Comparison of ENCODE assay signal across 8 mouse cellular contexts in the genomic region with DNA sequence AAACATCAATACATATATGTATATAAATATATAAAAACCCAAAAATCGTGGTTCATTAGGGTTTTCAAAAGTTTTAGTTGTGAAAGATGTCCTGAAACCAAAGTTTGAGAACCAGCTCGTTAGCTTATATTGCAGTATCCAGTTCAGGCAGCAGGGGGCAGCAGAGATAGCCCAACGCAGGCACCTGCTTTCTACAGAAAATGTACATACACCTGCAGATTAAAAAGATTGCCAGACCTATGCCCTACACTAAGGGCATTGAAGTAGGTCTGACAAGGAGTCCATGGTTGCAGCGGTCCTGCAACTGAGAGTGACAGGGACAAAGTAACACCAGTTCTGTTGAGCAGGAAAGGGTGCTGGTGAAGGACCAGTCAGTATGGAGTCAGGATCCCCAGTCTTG. TPM values are rescaled to one million over a fixed set of nuclear protein-coding genes. Genes with fewer than 3 reads are reported as not detected.
A peak's percentile ranks its signal among the peaks of the same experiment; 100 is the strongest.
DNase-seq lines count a peak whose midpoint lies in the region.
"Had no signal": no experiment of that assay in that cellular context is flagged by ENCODE, and none has a peak within 500 bp of the region (broad histone marks: within the 10 kb centered on the region; RNA-seq: fewer than 3 reads in every experiment).

No protein-coding gene starts in this region.

- peak; percentile 67 for DNase-seq in ovary, postnatal 10 days (ENCODE audit: low spot score)
- DNase-seq in ovary, adult 18-20 months (ENCODE audit: low spot score) = no peak
- DNase-seq in adrenal gland, adult 2 months = peak; percentile 60
- peak; percentile 77 for DNase-seq in embryo, embryonic 10.5 days (ENCODE audit: low spot score)
- peak; percentile 37 for DNase-seq in large intestine, adult 2 months (ENCODE audit: low read depth, low spot score)
- DNase-seq in lung, postnatal 4 days = peak; percentile 52 to 84
- DNase-seq in splenic B cell, adult 2 months (ENCODE audit: low read depth, low spot score) = peak; percentile 86

- 4% methylated on average over 4 of the region's 4 CpGs for WGBS in large intestine, adult 2 months

- H3K36me3 ChIP-seq in splenic B cell, adult 2 months (ENCODE audit: control insufficient read depth, insufficient read depth, low read length, poor library complexity, severe bottlenecking) = no peaks in the 10 kb centered on the region
- H3K36me3 ChIP-seq: neural tube, embryonic 12.5 days had no signal

- H3K27me3 ChIP-seq in splenic B cell, adult 2 months (ENCODE audit: control insufficient read depth, insufficient read depth, low read length, poor library complexity, severe bottlenecking) = no peaks in the 10 kb centered on the region
- H3K27me3 ChIP-seq: neural tube, embryonic 12.5 days had no signal

RNA-seq across cellular contexts. Expression of gene Gdpd5, which starts 5.8 kb away (rescaled TPM):
- total RNA-seq in adrenal gland, adult 2 months (2021) = 10 to 100 TPM in 1 of 2 experiments, 1 to 10 TPM in 1; 7.2 to 12.9 TPM
- polyA plus RNA-seq in adrenal gland, adult 2 months (2012; rRNA removed) = 26.6 TPM in 2 replicates
- polyA plus RNA-seq in large intestine, adult 2 months (2012; rRNA removed) = 14.3 and 18.3 TPM in 2 replicates

RNA-seq across cellular contexts. Expression of gene Serpinh1, which starts 22.4 kb away (rescaled TPM):
- 100 to 1,000 TPM; 276 to 356 TPM for total RNA-seq in adrenal gland, adult 2 months (2021)
- polyA plus RNA-seq in adrenal gland, adult 2 months (2012; rRNA removed) = 358 and 377 TPM in 2 replicates
- 94.4 and 97.4 TPM in 2 replicates for polyA plus RNA-seq in large intestine, adult 2 months (2012; rRNA removed)
